Mouse (Mus musculus) gastrocnemius, postnatal 4 days (tissue): ENCODE results near the gene Kat8. TPM values are rescaled to one million over a fixed set of nuclear protein-coding genes. Genes with fewer than 3 reads are reported as not detected.
A peak's percentile ranks its signal among the peaks of the same experiment; 100 is the strongest.

Experiments used
- DNase-seq, 2 experiments: peaks; one replicate each; pipeline ENCODE4 v3.0.0; 2021 to 2022; ENCODE audit warnings: low spot score in 2 of 2, mixed read lengths in 2 of 2
- long read RNA-seq, 2 experiments: library from polyadenylated mRNA; stranded (forward); transcript quantifications; one replicate each; pipeline ENCODE4 v2.0.0; 2021
- total RNA-seq, 2 experiments: library from RNA; stranded (reverse); gene quantifications; 2 replicates each; pipeline ENCODE4 v1.2.3; 2021

Gene Kat8
- 10 to 100 TPM; 18.5 to 23.2 TPM for total RNA-seq
- long read RNA-seq, experiment 1, transcript Kat8-201 (11 exons, 1,579 nt) = major isoform, 11 of 13 reads
- long read RNA-seq, experiment 1, partial matches to known transcripts = 1 of 13 reads
- long read RNA-seq, experiment 1, other reads (novel, unspliced or antisense) = 1 of 13 reads
- long read RNA-seq, experiment 2, transcript Kat8-201 (11 exons, 1,579 nt) = major isoform, 10 of 11 reads
- long read RNA-seq, experiment 2, partial matches to known transcripts = 1 of 11 reads
- long read RNA-seq, experiment 2, other reads (novel, unspliced or antisense) = 0 of 11 reads

DNA sequence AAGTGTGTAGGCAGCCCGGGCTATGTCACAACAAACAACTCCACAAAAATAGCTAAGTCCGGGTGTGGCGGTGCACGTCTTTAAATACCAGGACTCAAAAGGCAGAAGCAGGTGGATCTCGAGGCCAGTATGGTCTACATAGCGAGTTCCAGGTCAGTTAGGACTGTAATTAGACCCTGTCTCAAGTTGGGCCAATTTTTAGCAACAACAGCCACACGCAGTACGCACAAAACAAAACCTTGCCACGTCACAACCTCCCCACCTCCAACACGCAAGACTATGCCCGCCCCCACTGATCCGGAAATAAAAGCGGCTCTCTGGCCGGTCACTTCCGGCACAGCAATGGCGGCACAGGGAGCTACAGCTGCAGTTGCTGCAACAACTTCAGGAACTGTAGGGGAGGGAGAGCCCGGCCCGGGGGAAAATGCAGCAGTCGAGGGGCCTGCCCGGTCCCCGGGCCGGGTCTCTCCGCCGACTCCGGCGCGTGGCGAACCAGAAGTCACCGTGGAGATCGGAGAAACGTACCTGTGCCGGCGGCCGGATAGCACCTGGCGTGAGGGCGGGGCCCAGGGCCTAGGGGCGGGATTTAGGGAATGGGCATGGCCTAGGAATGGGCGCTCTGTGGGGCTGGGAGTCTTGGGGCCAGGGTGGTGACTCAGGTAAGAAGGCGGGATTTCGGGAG, at the start of gene Kat8:
Gene Kat8 (plus strand): TSS at position 327 of the 682 bp plus-strand sequence.
- DNase-seq = peak; percentile 74 to 87

DNA sequence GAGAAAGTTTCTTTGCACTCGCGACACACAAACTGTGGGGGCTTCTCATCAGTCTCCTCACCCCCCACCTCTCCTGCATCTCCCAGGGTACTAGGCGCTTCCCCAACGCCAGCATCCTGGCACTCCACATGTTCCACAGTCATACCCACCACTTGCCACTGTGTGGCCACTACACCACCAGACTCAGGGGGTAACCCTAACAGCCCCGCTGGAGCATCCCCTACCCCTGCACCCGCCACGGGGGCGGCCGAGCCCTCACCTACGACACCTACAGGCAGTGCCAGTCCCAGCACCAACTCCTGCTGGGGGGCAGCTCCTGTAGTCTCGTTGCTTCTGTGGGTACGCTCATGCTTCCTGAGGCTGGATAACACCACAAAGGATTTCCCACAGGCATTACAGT, 45.9 kb upstream of the Kat8 start:
- no peak for DNase-seq

DNA sequence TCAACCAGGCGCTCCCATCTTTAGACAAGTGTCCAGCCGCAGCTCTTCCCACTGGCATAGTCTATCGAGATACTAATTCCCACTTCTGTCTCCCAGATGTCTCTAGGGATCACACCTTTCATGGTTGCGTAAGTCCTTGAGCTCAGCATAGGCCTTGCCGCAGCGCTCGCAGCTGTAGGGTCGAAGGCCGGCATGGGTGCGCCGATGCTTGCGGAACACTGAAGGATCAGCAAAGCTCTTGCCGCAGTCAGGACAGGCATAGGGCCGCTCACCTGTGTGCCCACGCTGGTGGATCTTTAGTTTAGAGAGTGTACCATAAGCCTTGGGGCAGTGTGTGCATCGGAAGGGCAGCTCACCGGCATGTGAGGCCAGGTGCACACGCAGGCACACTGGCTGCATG, 44.7 kb upstream of the Kat8 start:
- DNase-seq = no peak

DNA sequence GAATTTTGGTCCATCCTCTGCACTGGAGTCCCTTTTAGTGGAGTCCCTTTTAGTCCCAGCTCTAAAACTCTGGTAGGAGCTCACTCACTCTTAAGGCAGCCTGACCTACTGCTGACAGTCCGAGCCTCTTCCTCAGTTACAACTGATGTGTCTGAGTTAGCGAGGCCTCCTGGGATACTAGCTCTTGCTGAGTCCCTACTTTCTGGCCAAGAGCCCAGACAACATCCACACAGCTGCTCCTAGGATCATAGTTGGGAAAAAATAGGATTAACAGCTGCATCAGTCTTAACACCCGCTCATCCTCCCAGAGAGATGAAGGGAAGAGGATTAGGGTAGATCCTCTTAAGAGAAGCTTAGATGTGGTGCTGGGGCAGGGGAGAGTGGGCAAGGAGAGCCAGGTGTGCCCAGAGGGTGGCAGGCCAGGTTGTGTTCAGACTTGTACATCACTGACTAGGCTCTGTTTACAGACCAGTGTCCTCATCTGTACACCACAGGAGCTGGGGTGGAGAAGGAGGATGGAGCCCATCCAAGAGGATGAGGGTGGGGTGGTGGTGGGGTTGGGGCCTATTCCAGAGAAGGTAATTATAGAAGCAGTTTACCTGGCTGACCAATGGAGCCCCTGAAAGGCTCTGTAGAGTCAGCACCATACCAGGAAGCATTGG, 43.0 kb upstream of the Kat8 start:
- peak in 1 of 2 experiments; percentile 58 for DNase-seq

DNA sequence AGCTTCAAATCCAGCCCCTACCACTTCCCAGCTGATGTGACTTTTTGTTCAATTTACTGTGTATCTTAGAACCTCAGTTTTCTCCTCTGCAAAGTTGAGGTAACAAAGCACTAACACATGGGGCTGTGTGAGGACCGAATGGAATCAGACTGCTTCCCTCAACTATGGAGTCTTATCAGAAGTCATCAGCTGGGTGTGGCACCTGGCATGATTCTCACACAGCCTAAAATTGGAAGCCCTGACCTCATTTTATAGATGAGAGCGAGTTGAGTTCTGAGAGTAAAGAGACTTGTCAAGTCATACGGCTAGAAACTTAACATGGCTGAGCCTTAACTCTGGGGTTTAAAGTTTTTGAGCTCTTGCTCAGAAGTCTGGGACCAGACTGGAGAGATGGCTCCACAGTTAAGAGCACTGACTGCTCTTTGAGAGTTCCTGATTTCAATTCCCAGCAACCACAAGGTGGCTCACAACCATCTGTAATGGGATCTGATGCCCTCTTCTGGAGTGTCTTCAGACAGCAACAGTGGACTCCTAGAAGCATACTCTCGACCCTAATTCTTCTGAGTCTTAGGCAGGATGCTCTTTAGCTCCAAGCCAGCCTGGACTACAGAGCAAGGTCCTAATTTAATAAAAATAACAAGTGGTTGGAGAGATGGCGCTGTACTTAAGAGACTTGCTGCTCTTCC, 42.0 kb upstream of the Kat8 start:
- no peak for DNase-seq

DNA sequence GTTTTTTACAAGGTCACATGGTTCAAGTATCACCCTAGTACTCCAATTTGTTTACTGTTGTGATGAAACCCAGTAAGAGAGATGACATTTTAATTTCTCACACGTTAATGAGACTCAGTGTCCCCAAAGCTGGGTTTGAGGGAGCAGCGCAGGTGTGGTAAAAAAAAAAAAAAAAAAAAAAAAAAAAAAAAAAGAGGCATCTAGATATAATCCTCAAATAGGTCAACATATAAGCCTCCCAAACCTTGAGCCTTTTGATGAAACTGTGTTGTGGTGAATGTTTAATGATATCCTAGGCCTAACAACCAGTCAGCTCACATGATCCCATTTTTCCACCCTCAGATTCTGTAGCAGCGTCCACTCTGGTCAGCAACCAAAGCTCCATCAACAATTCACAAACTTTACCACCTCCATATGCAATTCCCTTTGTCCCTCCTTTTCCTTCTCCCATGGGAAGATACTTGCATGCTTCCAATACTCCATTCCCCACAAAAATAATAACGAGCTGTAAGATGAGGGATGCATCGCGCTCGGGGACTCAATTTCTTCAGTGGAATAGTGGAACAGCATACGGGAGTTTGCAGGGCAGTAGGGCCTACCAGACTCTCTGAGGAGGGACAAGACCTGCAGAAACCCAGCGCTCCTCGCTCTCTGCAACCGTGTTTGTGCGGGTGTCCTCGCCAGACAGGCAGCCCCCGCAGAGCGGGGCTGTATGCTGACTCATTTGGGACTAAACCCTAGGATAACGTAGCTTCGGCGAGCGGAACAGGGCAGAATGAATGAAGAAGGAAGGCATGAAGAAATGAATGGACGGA, 37.3 kb upstream of the Kat8 start:
- no peak for DNase-seq

DNA sequence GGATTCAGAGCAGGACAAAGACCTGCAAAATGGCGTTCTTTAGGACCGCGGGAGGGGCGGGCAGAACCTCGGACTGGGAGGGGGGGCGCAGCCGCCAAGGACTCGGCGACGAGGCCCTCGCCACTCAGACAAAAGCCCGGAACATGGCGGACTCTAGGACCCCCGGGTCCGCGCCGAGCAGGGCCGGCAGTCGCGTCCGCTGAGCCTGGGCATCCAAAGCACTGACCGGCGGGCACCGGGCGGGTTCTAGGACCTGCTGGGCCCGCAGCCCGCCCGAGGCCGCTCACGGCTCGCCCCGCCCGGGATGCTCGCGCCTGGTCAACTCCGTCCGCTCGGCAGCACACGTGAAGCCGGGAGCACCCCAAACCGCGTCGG, 36.7 kb upstream of the Kat8 start:
- DNase-seq = peak; percentile 88 to 94

DNA sequence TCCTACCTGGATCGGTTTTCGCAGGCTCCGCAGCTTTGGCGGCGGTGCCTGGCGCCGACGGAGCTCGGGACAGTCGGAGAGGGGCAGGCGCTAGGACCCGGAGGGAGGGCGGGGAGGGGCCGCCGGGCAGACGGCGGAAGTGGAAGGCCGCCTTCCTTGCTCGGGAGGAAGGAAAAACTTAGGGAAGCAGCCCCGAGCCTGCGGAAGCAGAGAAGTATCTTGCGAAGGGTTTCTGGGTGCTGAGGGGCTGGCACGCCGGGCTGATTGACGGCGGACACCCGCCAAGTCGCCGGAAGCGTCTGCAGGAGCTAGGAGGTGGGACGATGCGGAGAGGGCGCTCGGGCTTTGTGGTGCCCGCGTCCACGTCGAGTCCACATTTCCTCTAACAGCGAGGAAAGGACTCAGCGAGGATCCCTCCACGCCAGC, 36.3 kb upstream of the Kat8 start, which contains the start of gene Zfp646:
Gene Zfp646 (plus strand): TSS at position 181 of the 426 bp plus-strand sequence.
- peak in 1 of 2 experiments; percentile 83 for DNase-seq

DNA sequence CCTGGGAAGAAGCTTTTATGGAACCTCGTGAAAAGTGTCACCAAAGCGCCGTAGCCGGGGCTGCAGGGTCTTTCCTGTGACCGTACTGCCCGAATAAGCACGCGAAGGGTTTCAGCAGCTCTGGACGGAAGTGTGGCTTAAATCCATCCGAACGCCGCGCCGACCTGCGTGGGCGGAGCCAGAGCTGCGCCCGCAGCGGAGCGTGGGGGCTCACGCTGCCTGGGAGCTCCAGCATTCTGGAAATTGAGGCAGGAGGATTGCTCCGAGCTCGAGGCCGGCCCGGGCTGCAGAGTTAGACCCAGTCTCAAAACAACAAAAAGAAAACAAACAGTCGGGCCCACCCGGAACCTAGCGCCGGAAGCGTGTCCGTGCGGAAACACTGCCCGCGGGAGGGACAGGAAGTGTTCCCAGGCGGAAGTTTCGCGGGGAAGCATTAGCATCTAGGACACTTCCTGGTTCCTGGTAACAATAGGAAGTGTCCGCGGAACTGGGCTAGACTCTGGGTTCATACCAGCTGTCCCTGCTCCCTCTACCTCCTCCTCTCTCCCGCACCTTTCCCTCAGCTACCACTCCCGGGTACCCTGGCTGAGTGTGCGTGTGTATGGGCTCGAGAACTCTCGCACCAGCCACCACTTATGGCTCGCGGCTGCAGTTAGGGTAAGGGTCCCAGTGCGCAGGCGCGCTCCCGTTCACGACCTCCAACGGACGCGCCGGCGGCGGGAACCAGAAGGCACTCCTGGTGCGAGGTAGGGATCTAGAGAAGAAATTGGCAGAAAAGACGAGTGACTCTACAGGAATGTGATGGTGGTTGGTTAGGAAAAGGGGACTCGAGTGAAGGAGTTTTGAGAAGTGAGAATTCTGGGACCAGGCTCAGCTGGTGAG, 35.6 kb upstream of the Kat8 start, which contains the start of gene Zfp668:
Gene Zfp668 (minus strand): TSS at position 362 of the 882 bp plus-strand sequence.
- DNase-seq = peak; percentile 82 to 93

DNA sequence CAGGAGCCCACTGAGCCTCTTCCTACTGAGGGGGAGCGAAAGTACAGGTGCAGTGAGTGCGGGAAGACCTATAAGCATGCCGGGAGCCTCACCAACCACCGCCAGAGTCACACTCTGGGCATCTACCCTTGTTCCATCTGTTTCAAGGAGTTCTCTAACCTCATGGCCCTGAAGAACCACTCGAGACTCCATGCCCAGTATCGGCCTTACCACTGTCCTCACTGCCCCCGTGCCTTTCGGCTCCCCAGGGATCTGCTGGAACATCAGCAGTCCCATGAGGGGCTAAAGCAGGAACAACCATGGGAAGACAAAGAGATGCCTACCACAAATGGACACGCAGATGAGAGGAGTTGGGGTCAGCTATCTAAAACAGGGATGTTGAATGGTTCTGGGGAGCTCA, 33.0 kb upstream of the Kat8 start:
- DNase-seq = no peak

DNA sequence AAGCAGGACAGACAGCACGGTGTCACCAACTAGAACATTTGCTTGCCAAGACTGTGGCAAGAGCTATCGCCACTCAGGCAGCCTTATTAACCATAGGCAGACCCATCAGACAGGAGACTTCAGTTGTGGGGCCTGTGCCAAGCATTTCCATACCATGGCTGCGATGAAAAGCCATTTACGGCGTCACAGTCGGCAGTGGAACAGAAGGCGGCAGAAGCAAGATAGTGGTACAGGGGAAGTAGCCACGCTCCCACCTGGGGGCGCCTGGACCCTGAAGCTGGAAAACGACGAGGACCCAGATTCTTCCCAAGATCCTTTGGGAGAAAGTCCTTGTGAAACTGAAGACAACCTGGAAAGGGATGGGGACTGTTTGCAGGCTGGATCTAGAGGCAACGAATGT, 31.9 kb upstream of the Kat8 start:
- no peak for DNase-seq

DNA sequence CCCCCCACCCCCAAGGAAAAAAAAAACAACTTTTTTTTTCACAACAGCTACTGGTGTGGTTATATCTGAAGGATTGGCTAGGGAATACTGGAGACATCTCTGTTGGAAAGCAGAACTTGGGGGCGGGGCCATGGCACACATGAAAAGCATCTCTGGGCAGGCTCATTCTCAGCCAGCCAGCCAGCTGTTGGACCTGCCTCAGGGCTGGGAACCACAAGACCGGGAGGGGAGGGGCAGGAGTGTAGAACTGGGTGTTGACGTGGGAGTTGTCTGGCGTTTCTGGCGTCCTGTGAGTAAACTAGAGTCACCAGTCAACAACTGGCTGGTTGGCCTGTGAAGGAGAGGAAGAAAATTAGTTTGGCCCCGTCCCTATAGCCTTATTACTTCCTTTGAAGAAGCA, 26.4 kb upstream of the Kat8 start:
- peak in 1 of 2 experiments; percentile 60 for DNase-seq

DNA sequence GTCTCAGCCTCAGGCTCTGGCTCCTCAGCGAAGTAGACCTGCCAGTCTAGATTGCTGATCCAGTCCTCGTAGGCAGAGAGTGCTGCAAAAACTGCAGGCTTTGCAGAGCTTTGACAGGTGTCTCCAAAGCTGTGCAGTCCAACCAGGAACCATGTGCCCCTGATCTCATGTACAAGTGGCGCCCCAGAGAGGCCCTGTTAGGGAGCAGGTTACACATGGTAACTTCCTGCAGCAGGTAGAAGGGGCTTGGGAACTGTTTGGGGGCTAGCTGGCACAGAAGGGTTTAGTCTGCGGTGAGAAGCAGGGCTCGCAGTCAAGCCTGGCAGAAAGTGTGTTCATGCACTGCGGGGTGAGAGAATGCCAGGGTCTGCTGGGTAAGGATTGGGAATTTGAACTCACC, 25.8 kb upstream of the Kat8 start:
- DNase-seq = no peak

DNA sequence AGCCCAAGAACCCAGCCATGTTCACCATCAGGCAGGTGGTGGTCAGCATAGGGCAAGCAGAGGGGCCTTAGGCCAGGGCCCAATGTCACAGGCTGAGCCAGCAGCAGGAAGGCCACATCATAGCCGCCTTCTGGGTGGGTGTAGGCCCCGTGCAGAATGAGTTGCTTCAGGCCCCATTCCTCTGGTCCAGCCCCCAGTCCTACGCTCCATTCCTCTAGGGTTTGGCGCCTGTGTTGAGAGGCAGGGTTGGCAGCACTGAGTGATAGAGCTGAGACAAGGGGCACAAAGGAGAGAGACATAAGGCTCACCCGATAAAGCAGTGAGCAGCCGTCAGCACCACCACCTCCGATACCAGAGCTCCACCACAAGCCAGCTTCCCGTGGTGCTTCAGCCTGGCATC, 25.1 kb upstream of the Kat8 start:
- no peak for DNase-seq

DNA sequence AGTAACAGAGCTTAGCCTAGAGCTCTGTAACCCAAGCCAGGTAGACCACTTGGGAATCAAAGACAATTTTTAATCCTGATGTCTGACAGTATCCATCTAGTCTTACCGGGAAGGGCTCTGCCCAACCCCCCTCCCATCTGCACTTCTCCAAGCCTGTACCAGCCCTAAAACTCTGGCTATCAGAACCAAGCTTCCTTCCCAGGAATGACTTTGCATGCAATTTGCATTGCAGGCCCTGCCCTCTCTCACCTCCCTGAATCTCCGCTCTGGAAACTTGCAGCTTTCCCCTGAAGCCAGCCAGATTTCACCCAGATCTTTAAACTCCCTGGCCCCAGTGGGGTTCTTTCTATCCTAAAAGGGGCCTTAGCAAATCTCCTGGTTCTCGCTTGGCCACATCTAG, 24.5 kb upstream of the Kat8 start:
- no peak for DNase-seq

DNA sequence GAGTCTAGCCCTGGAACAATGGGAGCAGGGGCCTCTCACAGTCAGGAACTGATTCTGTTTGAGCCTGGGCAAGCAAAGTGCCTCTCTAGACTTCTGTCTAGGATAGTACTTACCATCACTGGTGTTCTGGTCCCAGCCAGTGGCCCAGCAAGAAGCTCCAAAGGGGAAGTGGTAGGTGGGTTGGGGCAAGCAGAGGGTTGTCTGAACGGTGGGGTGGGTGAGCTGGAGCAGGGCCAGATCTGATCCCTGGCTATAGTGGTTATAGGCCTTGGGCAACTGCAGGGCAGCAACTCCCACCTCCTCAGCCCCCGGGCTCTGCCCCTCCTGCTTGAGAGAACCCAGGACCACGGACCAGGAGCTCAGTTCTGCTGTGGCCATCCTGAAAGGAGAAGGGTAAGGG, 23.5 kb upstream of the Kat8 start:
- no peak for DNase-seq

DNA sequence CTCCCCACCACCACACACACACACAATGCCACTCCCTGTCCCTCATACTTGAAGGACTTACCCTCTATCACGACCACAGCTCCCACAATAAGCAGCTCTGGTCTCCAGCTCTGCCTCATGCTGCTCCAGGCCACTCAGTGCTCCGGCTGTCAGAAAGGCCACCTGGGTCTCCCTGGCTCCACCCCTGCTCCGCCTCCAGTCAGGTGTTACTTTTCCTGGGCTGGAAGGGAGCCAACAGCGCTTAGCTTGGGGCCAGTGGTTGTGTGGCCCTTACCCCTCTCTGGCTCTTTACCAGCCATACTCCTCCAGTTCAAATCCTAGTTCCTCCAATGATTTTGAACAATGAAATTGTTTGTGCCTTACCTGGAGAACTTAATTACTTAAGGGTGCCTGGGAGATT, 21.5 kb upstream of the Kat8 start, which contains the start of gene Prss53:
Gene Prss53 (minus strand): TSS at position 173 of the 400 bp plus-strand sequence.
- DNase-seq = no peak

DNA sequence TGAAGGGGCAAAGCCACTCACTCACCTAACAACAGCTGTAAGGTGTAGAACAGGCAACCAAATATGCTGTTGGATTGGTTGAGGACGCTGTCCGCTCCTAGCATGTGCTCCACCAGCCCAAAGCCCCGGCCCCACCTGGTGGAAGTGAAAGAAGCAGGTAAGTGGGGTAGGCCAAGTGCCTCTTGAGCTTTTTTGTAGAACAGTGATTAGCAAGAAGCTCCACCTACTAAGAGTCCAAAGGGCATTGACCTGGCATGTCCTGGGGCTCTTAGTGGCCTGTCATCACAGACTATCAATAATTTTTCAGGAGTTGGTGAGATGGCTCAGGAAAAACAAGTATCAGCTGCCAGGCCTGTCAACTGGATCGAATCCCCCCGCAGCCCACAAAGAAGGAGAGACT, 17.8 kb upstream of the Kat8 start:
- no peak for DNase-seq

DNA sequence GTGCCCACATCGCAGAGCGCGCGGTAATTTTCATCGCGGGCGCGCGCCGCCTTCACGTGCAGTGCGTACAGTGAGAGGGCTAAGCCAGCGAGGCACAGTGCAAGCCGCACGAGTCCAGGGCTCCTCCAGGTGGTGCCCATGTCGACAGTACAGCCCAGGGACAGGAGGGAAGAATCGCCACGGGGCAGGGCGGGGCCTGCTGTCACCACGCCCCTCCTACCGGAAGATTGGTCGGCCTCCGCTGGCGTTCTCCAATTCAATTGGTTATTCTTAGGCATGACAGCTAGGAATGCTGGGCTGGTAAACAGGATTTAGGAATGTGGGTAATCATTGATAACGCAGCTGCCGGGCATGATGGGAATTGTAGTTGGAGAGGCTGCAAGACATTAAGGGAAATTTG, 16.9 kb upstream of the Kat8 start, which contains the start of the genes Gm21974 and Vkorc1:
Gene Gm21974 (minus strand): TSS at position 13 of the 400 bp plus-strand sequence.
Gene Vkorc1 (minus strand): TSS at position 176 of the 400 bp plus-strand sequence.
- peak; percentile 87 to 92 for DNase-seq
